Mouse (Mus musculus): ENCODE results near the gene Hes2. TPM values are rescaled to one million over a fixed set of nuclear protein-coding genes. Genes with fewer than 3 reads are reported as not detected.

Gene Hes2
- polyA plus RNA-seq (2016; fragmentation: Nextera tagmentation; extraction: Ambion mirVana) = 2.4 and 2.9 TPM in 2 replicates

DNA sequence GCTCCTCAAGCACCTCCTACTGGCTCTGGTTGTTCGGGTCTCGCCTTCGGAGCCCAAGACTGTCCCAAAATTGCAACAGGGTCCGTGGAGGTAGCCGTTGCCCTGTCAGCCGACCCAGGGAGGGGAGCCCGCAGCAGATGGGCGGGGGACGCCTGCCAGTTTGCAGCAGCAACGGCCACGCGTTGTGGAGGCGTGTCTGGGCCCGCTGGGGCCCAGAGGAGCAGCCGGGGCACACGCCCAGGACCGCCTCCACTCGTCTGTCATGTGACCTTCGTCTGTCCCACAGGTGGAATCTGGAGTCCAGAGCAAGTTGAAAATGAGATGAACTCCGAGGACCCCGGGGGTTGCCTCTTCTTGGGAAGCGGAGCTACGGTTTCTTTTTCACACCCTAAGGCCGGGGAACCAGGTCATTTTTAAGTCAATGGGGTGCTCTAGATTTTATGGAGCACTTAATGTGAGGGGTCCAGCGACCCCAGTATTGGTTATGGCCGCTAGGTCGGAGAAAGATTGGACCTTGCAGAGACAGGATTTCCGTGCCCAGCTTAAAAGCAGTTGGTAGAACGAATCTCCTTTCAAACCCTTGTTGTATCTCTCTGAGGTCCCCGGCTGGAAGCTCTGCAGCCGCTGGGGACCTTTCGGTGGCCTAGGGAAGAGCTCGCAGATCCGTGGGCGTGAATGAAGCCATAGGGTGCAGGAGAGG is at the start of gene Hes2:
Gene Hes2, plus strand, starts transcription at position 283 of the 700 bp plus-strand sequence.
- no peak for ATAC-seq (ENCODE audit: low FRiP score)
- Histone ChIP-seq H3K36me3 (no peaks in the 10 kb centered on the region), H3K4me1 (peaks cover 19% of the 10 kb centered on the region), H3K4me3 (peak within 1 kb of the TSS; percentile 16), H3K27ac (no peak within 1 kb of the TSS), H3K27me3 (peaks cover 87% of the 10 kb centered on the region), H3K9ac (peak within 1 kb of the TSS; percentile 38; the same call in 1 of the 2 replicates), H3K4me2 (replicated peaks) (peak within 1 kb of the TSS; percentile 21; the same call in 1 of the 2 replicates), H3K9me3 (replicated peaks) (no peaks in the 10 kb centered on the region)
- WGBS = 4% methylated on average over 35 of the region's 35 CpGs

DNA sequence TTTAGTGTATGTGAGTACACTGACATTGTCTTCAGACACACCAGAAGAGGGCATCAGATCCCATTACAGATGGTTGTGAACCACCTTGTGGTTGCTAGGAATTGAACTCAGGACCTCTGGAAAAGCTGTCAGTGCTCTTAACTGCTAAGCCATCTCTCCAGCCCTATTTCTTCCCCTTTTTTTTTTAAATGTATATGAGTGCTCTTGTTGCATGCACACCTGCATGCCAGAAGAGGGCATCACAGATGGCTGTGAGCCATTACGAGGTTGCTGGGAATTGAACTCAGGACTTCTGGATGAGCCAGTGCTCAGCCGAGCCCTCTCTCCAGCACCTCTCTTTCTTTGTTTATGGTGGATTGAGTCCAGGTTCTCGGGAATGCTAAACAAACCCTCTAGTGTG is 49.2 kb upstream of the Hes2 start:
- no peak for ATAC-seq (ENCODE audit: low FRiP score)
- H3K9me3 ChIP-seq (replicated peaks) = no peaks in the 10 kb centered on the region
- no peak overlapping the region for H3K4me3 ChIP-seq
- 85% methylated on average over 3 of the region's 3 CpGs for WGBS
- peaks cover 14% of the 10 kb centered on the region for H3K27me3 ChIP-seq
- H3K4me1 ChIP-seq = peaks cover 19% of the 10 kb centered on the region
- H3K9ac ChIP-seq = no peak overlapping the region
- peaks cover 15% of the 10 kb centered on the region for H3K36me3 ChIP-seq
- H3K27ac ChIP-seq = no peak overlapping the region
- H3K4me2 ChIP-seq (replicated peaks) = no peak overlapping the region

DNA sequence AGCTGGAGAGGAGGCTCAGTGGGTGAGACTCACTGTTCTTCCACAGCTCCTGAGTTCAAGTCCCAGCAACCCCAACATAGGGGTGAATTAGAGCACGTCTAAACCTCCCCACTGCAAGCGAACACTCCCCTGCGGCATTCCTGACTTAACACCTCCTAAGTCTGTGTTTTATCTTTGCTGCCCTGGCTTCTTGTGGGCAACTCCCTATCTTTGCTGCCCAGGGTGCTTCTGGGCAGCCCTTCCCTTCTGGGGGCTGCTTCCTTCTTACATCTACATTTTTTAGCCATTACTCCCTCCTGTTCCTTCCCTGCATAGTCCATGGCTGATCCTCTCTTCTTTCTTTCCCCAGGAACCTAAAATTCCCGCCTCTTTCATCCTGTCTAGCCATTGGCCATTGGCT is 48.0 kb upstream of the Hes2 start:
- no peak for ATAC-seq (ENCODE audit: low FRiP score)

DNA sequence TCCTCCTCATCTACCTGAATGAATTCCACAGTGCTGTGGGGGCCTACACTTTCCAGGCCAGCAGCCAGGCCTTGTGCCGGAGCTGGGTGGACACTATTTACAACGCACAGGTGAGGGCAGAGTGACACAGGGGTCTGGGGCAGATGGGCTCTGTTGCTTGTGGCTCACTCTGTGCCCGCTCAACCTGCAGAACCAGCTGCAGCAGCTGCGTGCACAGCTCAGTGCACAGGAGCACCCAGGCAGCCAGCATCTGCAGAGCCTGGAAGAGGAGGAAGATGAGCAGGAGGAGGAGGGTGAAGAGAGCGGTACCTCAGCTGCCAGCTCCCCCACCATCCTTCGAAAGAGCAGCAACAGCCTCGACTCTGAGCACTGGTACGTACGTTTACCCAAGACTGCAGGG is 46.3 kb upstream of the Hes2 start:
- Histone ChIP-seq H3K9me3 (replicated peaks) (no peaks in the 10 kb centered on the region), H3K9ac (no peak overlapping the region), H3K36me3 (peaks cover 15% of the 10 kb centered on the region), H3K27ac (no peak overlapping the region), H3K4me1 (peaks cover 30% of the 10 kb centered on the region), H3K4me3 (no peak overlapping the region), H3K4me2 (replicated peaks) (no peak overlapping the region), H3K27me3 (peaks cover 37% of the 10 kb centered on the region)
- 79% methylated on average over 9 of the region's 9 CpGs for WGBS
- no peak for ATAC-seq (ENCODE audit: low FRiP score)

More for the DNA sequence above, 48.0 kb upstream of the Hes2 start:
- no peak overlapping the region for H3K4me2 ChIP-seq (replicated peaks)
- H3K4me3 ChIP-seq = no peak overlapping the region
- H3K27me3 ChIP-seq = peaks cover 26% of the 10 kb centered on the region
- no peak overlapping the region for H3K9ac ChIP-seq
- peaks cover 23% of the 10 kb centered on the region for H3K4me1 ChIP-seq
- peaks cover 15% of the 10 kb centered on the region for H3K36me3 ChIP-seq
- no peaks in the 10 kb centered on the region for H3K9me3 ChIP-seq (replicated peaks)
- 83% methylated on average over 4 of the region's 4 CpGs for WGBS
- H3K27ac ChIP-seq = no peak overlapping the region

DNA sequence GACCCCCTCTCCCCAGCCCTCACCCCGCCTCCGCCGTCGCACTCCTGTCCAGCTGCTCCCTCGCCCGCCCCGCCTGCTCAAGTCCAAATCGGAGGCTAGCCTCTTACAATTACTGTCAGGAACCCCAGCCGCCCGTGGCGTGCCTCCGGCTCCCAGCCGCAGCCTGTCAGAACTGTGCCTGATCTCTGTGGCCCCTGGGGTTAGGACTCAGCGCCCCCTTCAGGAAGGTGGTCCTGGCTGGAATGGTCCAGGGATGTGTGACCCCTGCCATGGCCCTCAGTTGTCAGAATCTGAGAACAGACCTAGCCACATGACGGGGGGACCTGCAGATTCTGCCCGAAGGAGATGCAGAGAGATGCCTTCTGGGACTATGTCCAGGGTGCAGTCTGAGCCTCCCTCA is 44.6 kb upstream of the Hes2 start:
- H3K27ac ChIP-seq = no peak overlapping the region
- no peak overlapping the region for H3K4me2 ChIP-seq (replicated peaks)
- H3K9ac ChIP-seq = 0 out of 2 replicates have a peak overlapping the region, but pooled peaks have one; percentile 6
- peaks cover 15% of the 10 kb centered on the region for H3K36me3 ChIP-seq
- ATAC-seq (ENCODE audit: low FRiP score) = no peak
- peaks cover 13% of the 10 kb centered on the region for H3K4me1 ChIP-seq
- H3K4me3 ChIP-seq = no peak overlapping the region
- H3K27me3 ChIP-seq = peaks cover 54% of the 10 kb centered on the region
- H3K9me3 ChIP-seq (replicated peaks) = no peaks in the 10 kb centered on the region
- 52% methylated on average over 16 of the region's 16 CpGs for WGBS

DNA sequence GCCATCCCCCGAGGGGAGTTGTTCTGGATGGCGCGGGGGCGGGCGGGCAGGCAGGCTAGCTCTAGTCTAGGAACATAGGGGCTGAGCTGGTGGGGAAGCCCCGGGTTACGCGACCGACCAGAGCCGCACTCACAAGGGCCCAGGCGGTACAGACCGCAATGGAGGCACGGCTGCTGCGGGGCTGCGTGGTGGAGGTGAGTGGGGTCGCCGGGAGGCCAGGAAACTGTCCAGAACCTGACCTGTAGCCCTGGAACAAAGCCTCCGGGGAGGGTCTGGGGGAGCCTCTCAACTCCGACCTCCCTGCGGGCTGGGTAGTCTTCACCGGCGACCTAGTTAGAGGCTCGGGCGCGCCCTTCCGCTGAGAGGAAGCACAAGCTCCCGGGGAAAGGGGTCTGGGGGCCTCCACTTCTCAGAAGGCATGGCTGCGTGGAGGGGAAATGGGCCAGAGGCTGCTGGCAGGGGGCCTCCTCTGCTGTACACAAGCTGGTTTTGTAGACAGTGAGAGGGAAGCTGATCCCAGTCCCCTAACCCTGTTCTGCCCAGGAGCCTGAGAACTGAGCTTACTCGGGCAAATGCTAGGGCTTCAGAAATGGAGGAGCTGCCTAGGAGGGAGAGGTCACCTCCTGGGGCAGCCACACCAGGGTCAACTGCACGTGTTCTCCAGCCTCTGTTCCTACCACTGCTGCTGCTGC is 42.6 kb upstream of the Hes2 start, which contains the start of gene Tnfrsf25:
Gene Tnfrsf25, plus strand, starts transcription at position 14 of the 692 bp plus-strand sequence.
- H3K4me3 ChIP-seq = 0 out of 2 replicates have a peak within 1 kb of the TSS, but pooled peaks have one; percentile 12
- H3K4me1 ChIP-seq = peaks cover 32% of the 10 kb centered on the region
- peak within 1 kb of the TSS; percentile 10; the same call in 1 of the 2 replicates for H3K9ac ChIP-seq
- H3K9me3 ChIP-seq (replicated peaks) = no peaks in the 10 kb centered on the region
- ATAC-seq (ENCODE audit: low FRiP score) = no peak
- no peak within 1 kb of the TSS for H3K27ac ChIP-seq
- H3K4me2 ChIP-seq (replicated peaks) = peak within 1 kb of the TSS; percentile 32
- peaks cover 15% of the 10 kb centered on the region for H3K36me3 ChIP-seq
- peaks cover 74% of the 10 kb centered on the region for H3K27me3 ChIP-seq
- WGBS = 3% methylated on average over 30 of the region's 30 CpGs

DNA sequence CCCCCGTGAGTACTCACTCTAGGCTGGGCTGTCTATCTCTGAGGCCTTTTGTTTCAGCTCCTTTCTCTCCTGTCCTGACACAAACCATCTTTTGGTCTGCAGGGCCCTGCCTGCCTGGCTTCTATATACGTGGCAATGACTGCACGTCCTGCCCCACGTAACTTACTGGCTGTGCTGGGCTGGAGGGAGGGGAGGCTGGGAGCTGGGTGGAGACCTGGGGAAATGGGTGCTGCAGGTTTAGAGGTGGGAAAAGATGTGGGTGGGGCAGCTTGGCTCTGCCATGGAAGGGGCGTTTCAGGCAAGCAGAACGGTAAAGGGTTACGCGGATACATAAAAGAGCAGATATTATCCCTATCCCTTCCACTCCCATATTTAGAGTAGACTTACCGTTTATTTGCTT is 41.1 kb upstream of the Hes2 start:
- Histone ChIP-seq H3K27ac (no peak overlapping the region), H3K9ac (no peak overlapping the region), H3K36me3 (peaks cover 9% of the 10 kb centered on the region; the same call in 1 of the 2 replicates), H3K4me3 (no peak overlapping the region), H3K4me1 (peaks cover 35% of the 10 kb centered on the region), H3K9me3 (replicated peaks) (no peaks in the 10 kb centered on the region), H3K4me2 (replicated peaks) (no peak overlapping the region), H3K27me3 (peaks cover 89% of the 10 kb centered on the region)
- no peak for ATAC-seq (ENCODE audit: low FRiP score)
- 69% methylated on average over 9 of the region's 9 CpGs for WGBS

DNA sequence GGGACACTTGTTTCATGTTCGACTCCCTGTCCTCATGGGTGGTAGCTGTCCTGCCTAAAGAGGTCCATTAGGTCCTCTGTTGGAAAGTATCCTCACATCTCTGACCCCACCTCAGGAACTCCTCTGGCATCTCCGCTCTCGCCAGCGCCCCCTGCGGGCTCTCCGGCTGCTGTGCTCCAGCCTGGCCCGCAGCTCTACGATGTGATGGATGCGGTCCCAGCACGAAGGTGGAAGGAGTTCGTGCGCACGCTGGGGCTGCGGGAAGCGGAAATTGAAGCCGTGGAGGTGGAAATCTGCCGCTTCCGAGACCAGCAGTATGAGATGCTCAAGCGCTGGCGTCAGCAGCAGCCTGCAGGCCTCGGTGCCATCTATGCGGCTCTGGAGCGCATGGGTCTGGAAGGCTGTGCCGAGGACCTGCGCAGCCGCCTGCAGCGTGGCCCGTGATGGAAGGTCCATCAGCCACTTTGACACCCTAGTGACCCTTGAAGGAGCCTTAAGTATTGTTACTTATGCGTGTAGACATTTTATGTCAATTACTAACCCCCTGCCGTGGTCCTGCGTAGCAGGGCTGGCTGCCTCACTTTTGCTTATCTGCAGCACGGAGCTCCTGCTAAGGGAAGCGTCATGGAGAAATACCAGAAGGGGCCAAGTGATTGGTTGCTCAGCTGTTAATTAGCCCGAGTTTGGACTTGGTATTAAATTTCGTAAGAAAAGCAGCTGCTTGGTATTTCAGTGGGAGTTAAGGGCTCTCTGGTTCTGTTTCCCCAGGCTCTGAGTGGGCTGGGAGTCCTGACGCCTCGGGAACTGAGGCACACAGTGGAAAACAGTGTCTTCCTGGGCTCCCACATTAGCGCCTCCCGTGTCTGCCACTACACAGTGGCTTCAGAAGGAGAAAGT is 39.0 kb upstream of the Hes2 start:
- ATAC-seq (ENCODE audit: low FRiP score) = 0 out of 2 replicates have a peak, but pooled peaks have one; percentile 15
- no peaks in the 10 kb centered on the region for H3K9me3 ChIP-seq (replicated peaks)
- no peak overlapping the region for H3K27ac ChIP-seq
- peaks cover 100% of the 10 kb centered on the region for H3K27me3 ChIP-seq
- H3K4me2 ChIP-seq (replicated peaks) = peak overlapping the region; percentile 43
- WGBS = 1% methylated on average over 39 of the region's 39 CpGs
- peaks cover 35% of the 10 kb centered on the region for H3K4me1 ChIP-seq
- 0 out of 2 replicates have a peak overlapping the region, but pooled peaks have one; percentile 12 for H3K4me3 ChIP-seq
- no peaks in the 10 kb centered on the region for H3K36me3 ChIP-seq
- H3K9ac ChIP-seq = no peak overlapping the region

DNA sequence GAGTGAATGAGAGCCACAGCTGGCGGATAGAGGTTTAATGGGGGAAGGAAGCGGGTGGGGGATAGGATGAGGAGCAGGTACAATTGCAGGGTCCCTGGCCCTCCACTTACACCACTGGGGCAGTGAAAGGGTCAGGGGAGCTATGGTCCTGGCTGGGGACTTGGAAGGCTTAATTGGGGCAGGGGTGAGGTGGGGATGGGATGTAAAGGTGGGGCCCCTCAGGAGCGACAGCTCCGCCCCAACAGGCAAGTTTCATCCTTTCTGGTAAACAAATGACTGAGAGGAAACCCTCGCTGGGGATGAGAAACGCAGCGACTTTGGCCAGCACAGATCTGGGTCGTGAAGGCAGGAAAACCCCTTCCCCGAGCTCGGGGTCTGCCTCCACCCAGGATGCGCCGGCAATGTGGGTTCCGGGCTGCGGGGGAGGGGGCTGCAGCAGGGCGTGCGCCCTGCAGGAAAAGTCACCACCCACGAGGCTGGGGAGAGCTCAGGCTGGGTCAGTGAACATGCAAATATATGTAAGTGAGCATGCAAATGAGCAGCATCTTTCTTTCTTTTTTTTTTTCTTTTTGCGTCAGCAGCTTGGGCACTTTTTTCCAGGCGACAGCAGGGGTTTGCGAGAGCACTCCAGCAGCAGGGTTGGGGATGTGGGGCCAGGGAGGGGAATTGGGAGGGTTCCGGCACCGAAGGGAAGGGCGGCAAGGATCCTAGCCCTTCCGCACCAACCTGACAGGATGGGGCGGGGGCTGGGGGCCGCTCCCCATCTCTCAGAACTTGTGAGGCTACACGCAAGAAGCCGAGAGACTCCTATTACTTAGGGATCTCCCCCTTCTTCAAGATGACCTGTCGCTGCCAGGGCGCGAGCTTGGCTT is 38.1 kb upstream of the Hes2 start:
- H3K27me3 ChIP-seq = peaks cover 100% of the 10 kb centered on the region
- no peaks in the 10 kb centered on the region for H3K36me3 ChIP-seq
- H3K9me3 ChIP-seq (replicated peaks) = no peaks in the 10 kb centered on the region
- peak overlapping the region; percentile 14 for H3K4me3 ChIP-seq
- peaks cover 35% of the 10 kb centered on the region for H3K4me1 ChIP-seq
- H3K4me2 ChIP-seq (replicated peaks) = peak overlapping the region; percentile 43
- H3K9ac ChIP-seq = no peak overlapping the region
- H3K27ac ChIP-seq = no peak overlapping the region
- ATAC-seq (ENCODE audit: low FRiP score) = no peak
- 2% methylated on average over 31 of the region's 31 CpGs for WGBS

DNA sequence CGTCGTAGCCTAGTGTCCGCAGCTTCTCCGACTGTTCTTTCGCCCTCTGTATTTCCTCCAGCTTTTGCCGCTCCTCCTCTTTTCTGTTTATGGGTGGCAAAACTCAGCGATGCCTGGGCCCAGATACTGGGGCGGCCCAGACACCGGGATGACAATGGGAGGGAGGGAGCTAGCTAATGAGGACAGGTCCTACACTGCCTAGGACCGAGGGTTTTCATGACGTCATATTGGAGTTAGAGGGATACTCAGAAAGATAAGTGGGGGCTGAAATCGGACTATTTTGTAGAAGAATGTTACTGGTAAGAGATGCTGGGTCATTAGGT is 37.5 kb upstream of the Hes2 start:
- WGBS = 2% methylated on average over 12 of the region's 12 CpGs

DNA sequence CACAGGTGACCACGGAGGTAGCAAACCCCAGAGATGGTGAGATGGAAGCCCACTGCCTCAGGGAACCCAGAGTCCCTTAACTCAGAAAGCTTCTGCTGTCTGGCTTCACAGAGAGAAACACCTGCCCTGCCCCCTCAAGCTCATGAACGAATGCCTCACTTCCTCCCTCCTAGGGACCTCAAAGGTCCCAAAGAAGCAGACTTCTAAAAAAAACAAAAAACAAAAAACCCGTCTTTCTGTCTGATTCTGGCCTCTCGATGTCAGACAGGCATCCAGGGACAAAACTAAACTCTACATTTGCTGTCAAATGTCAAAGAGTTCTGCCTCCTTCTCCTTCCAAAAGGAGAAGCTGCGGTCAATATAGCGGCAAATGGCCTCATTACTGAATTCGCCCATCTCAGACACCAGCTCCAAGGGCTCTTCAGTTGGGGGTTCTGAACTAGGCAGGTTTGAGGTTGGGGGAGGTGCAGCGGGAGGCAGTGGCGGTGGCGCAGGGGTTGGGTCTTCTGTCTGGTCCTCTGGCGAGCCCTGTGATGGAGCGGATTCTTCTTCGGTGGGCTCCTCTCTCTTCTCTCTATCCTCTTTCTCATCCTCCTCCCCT is 34.2 kb upstream of the Hes2 start:
- 10% methylated on average over 13 of the region's 13 CpGs for WGBS
- Histone ChIP-seq H3K9ac (no peak overlapping the region), H3K4me1 (peaks cover 34% of the 10 kb centered on the region), H3K9me3 (replicated peaks) (no peaks in the 10 kb centered on the region), H3K27ac (no peak overlapping the region), H3K4me3 (no peak overlapping the region), H3K36me3 (no peaks in the 10 kb centered on the region), H3K27me3 (peaks cover 100% of the 10 kb centered on the region), H3K4me2 (replicated peaks) (no peak overlapping the region)
- ATAC-seq (ENCODE audit: low FRiP score) = no peak

More for the DNA sequence above, 37.5 kb upstream of the Hes2 start:
- Histone ChIP-seq H3K4me3 (peak overlapping the region; percentile 14), H3K4me2 (replicated peaks) (peak overlapping the region; percentile 43), H3K4me1 (peaks cover 35% of the 10 kb centered on the region), H3K27ac (no peak overlapping the region), H3K27me3 (peaks cover 100% of the 10 kb centered on the region), H3K36me3 (no peaks in the 10 kb centered on the region), H3K9ac (no peak overlapping the region), H3K9me3 (replicated peaks) (no peaks in the 10 kb centered on the region)
- no peak for ATAC-seq (ENCODE audit: low FRiP score)

All from hindbrain, embryonic 12.5 days (tissue).